Mouse (Mus musculus): ENCODE measurements around the gene Sp7.

GRCm38 (mm10) chr15:102406196-102406911, 39.4 kb upstream of the Sp7 start:
- TF ChIP-seq CTCF (conservative IDR thresholded peaks at IDR 0.05; ENCODE audit: low read length), result no peak
- no peak for TF ChIP-seq POU5F1 (IDR thresholded peaks at IDR 0.05; ENCODE audit: borderline replicate concordance, low read length)

Data from E14TG2a.4 (cell line).